Mouse (Mus musculus) kidney, postnatal 0 days (tissue): ENCODE data around the gene Gpc6. TPM values are rescaled to one million over a fixed set of nuclear protein-coding genes. Genes with fewer than 3 reads are reported as not detected.

Experiments
- ATAC-seq: fragments of 200-750 bp; cut with Nextera tagmentation; replicated peaks from 2 replicates; pipeline ENCODE4 v1.8.0; 2017; ENCODE audit warnings: low read depth, moderate number of reproducible peaks, moderate TSS enrichment, moderate library complexity; ENCODE audit not compliant: low FRiP score
- DNase-seq: peaks from one replicate; pipeline ENCODE4 v3.0.0-alpha.2; 2016; ENCODE audit warnings: low spot score
- H3K27ac ChIP-seq: fragments of 300-500 bp; sonication (generic); 2 replicates; pipeline ENCODE4 v1.5.1; 2014; ENCODE audit warnings: mild to moderate bottlenecking
- H3K27me3 ChIP-seq: fragments of 300-500 bp; sonication (generic); 2 replicates; pipeline ENCODE4 v1.6.1; 2014; ENCODE audit warnings: low read length, mixed read lengths; ENCODE audit not compliant: insufficient read depth
- H3K36me3 ChIP-seq: fragments of 300-500 bp; sonication (generic); 2 replicates; pipeline ENCODE4 v1.6.1; 2014; ENCODE audit warnings: low read length, mixed read lengths; ENCODE audit not compliant: insufficient read depth
- H3K4me1 ChIP-seq: fragments of 300-500 bp; sonication (generic); replicated peaks from 2 replicates; pipeline ENCODE4 v1.6.1; 2014; ENCODE audit warnings: antibody characterized with exemption, low read length, mixed read lengths; ENCODE audit not compliant: insufficient read depth
- H3K4me2 ChIP-seq: fragments of 300-500 bp; sonication (generic); 2 replicates; pipeline ENCODE4 v1.6.1; 2014; ENCODE audit warnings: mild to moderate bottlenecking, low read length, moderate library complexity, mixed read lengths
- H3K4me3 ChIP-seq: fragments of 300-500 bp; sonication (generic); replicated peaks from 2 replicates; pipeline ENCODE4 v1.5.1; 2014; ENCODE audit warnings: low read depth, low read length
- H3K9ac ChIP-seq: fragments of 300-500 bp; sonication (generic); 2 replicates; pipeline ENCODE4 v1.6.1; 2014; ENCODE audit warnings: low read depth, low read length
- H3K9me3 ChIP-seq: fragments of 300-500 bp; sonication (generic); replicated peaks from 2 replicates; pipeline ENCODE4 v1.6.1; 2016; ENCODE audit warnings: low read length, inconsistent platforms, mixed read lengths
- CTCF ChIP-seq: IDR thresholded peaks from 2 replicates; pipeline ENCODE4 v1.5.1; 2016; ENCODE audit warnings: antibody characterized with exemption, low read depth, mild to moderate bottlenecking, moderate library complexity
- WGBS: fragments of 180-500 bp; shearing (Covaris S2); extraction: QIAGEN DNeasy Blood & Tissue Kit; methylation state at CpG from one replicate; pipeline ENCODE4 v1.1.7; 2014; 5-methylcytosine and 5-hydroxymethylcytosine counted together
- polyA plus RNA-seq: library from polyadenylated mRNA; unstranded; fragments of >200 nt; fragmentation: Nextera tagmentation; extraction: Ambion mirVana; gene quantifications from 2 replicates; pipeline ENCODE4 v1.2.1, GENCODE M21; 2015

Gene Gpc6
- polyA plus RNA-seq, 1 experiment from 2014 or later, result 46.4 TPM

DNA sequence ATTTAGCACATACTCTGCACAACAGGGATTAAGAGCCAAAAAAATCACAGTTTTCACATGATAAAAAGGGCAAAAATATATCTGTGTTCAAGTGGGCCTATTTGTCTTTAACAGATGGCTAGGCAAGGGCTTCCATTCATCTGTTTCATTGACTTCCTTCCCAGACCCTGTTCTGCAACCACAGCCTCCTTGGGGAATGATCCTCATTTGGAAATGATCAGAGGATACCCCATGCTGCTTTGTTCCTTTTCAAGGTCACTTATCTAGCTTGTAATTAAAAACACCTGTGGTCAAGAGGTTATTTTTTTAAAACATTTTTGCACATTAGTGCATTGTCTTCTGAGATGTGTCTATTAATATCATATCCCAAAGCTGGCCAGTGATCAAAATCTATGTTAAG lies 627.7 kb downstream of the Gpc6 start:
- Histone ChIP-seq H3K27me3 (no peaks in the 10 kb centered on the region), H3K9me3 (no peaks in the 10 kb centered on the region), H3K9ac (no peak overlapping the region), H3K4me3 (no peak overlapping the region), H3K27ac (no peak overlapping the region), H3K4me2 (no peak overlapping the region), H3K36me3 (no peaks in the 10 kb centered on the region), H3K4me1 (no peaks in the 10 kb centered on the region)
- TF ChIP-seq CTCF, result no peak
- no peak for DNase-seq
- no peak for ATAC-seq

- ATAC-seq (no peak), DNase-seq (no peak)
- Histone ChIP-seq H3K27ac (no peak overlapping the region), H3K36me3 (no peaks in the 10 kb centered on the region), H3K4me1 (no peaks in the 10 kb centered on the region), H3K9ac (no peak overlapping the region), H3K4me3 (no peak overlapping the region), H3K9me3 (no peaks in the 10 kb centered on the region), H3K27me3 (no peaks in the 10 kb centered on the region), H3K4me2 (no peak overlapping the region)
- TF ChIP-seq CTCF, result no peak
- WGBS, result 84% methylated on average over 7 of the region's 7 CpGs
Measured at GRCm38 (mm10) chr14:117556715-117557320, 631.7 kb downstream of the Gpc6 start.

- Histone ChIP-seq H3K9ac (no peak overlapping the region), H3K36me3 (no peaks in the 10 kb centered on the region), H3K27ac (no peak overlapping the region), H3K9me3 (no peaks in the 10 kb centered on the region), H3K27me3 (no peaks in the 10 kb centered on the region), H3K4me3 (no peak overlapping the region), H3K4me1 (no peaks in the 10 kb centered on the region), H3K4me2 (no peak overlapping the region)
- 82% methylated on average over 4 of the region's 4 CpGs for WGBS
- no peak for ATAC-seq
- no peak for DNase-seq
- TF ChIP-seq CTCF, result no peak
Measured at GRCm38 (mm10) chr14:117562146-117562545, 637.0 kb downstream of the Gpc6 start.

DNA sequence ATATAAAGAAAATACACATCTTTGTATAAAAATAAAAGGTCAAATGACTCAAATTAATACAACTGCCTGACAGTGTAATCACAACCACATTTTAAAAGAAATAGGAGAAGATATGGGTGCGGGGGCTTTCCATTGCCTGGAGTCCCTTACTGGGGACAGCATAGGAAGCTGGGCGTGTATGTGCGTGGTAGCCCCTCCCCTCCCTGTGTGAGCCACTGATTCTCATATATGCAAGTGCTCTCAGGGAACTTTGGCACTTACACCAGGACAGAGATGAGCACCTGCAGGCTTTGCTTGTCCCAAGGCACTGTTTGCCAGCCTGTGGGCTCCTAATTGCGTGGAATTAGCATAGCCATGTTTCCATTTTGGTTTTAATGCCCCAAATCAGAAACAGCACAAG lies 644.2 kb downstream of the Gpc6 start:
- Histone ChIP-seq H3K9ac (no peak overlapping the region), H3K9me3 (no peaks in the 10 kb centered on the region), H3K4me2 (no peak overlapping the region), H3K27me3 (no peaks in the 10 kb centered on the region), H3K4me1 (no peaks in the 10 kb centered on the region), H3K27ac (no peak overlapping the region), H3K4me3 (no peak overlapping the region), H3K36me3 (no peaks in the 10 kb centered on the region)
- TF ChIP-seq CTCF, result no peak
- DNase-seq, result no peak
- no peak for ATAC-seq
- 88% methylated on average over 4 of the region's 4 CpGs for WGBS

GRCm38 (mm10) chr14:117572213-117572612 lies 647.1 kb downstream of the Gpc6 start:
- no peak overlapping the region for H3K9ac ChIP-seq
- no peak overlapping the region for H3K4me2 ChIP-seq
- no peaks in the 10 kb centered on the region for H3K27me3 ChIP-seq
- no peak for TF ChIP-seq CTCF
- no peak for DNase-seq
- no peaks in the 10 kb centered on the region for H3K36me3 ChIP-seq
- no peak for ATAC-seq
- no peak overlapping the region for H3K4me3 ChIP-seq
- H3K9me3 ChIP-seq, result no peaks in the 10 kb centered on the region
- H3K4me1 ChIP-seq, result no peaks in the 10 kb centered on the region
- WGBS, result 75% methylated on average over 8 of the region's 8 CpGs
- no peak overlapping the region for H3K27ac ChIP-seq

GRCm38 (mm10) chr14:117574216-117574615 lies 649.1 kb downstream of the Gpc6 start:
- Histone ChIP-seq H3K36me3 (no peaks in the 10 kb centered on the region), H3K27ac (no peak overlapping the region), H3K4me1 (no peaks in the 10 kb centered on the region), H3K4me2 (no peak overlapping the region), H3K9ac (no peak overlapping the region), H3K9me3 (no peaks in the 10 kb centered on the region), H3K4me3 (no peak overlapping the region), H3K27me3 (no peaks in the 10 kb centered on the region)
- TF ChIP-seq CTCF, result no peak
- whole genome bisulfite sequencing, result 86% methylated on average over 6 of the region's 6 CpGs
- ATAC-seq, result no peak
- no peak for DNase-seq

GRCm38 (mm10) chr14:117581740-117582139 lies 656.6 kb downstream of the Gpc6 start:
- WGBS, result 91% methylated on average over 6 of the region's 6 CpGs
- ATAC-seq (no peak), DNase-seq (no peak)
- Histone ChIP-seq H3K27ac (no peak overlapping the region), H3K4me3 (no peak overlapping the region), H3K4me1 (no peaks in the 10 kb centered on the region), H3K36me3 (no peaks in the 10 kb centered on the region), H3K4me2 (no peak overlapping the region), H3K9ac (no peak overlapping the region), H3K9me3 (no peaks in the 10 kb centered on the region), H3K27me3 (no peaks in the 10 kb centered on the region)
- no peak for TF ChIP-seq CTCF
